Mouse (Mus musculus) spleen, adult 2 months (tissue): ENCODE results near the gene Astn2. TPM values are rescaled to one million over a fixed set of nuclear protein-coding genes. Genes with fewer than 3 reads are reported as not detected.

Experiments
- DNase-seq, 2 experiments: peaks; one replicate each; pipeline versions ENCODE4 v3.0.0 to v3.0.0-alpha.2; 2012 to 2021; ENCODE audit warnings: low spot score in 2 of 2, low read depth in 1 of 2
- H3K27ac ChIP-seq: fragments of 200-500 bp; 2 replicates; pipeline ENCODE4 v1.5.1; 2012; ENCODE audit warnings: low read length, inconsistent platforms; ENCODE audit not compliant: insufficient read depth
- H3K27me3 ChIP-seq: fragments of 200-500 bp; 2 replicates; pipeline ENCODE4 v1.6.1; 2012; ENCODE audit warnings: mild to moderate bottlenecking, moderate library complexity, low read length, inconsistent platforms; ENCODE audit not compliant: control insufficient read depth, insufficient read depth
- H3K36me3 ChIP-seq: fragments of 200-500 bp; 2 replicates; pipeline ENCODE4 v1.6.1; 2012; ENCODE audit warnings: mild to moderate bottlenecking, low read length, inconsistent platforms; ENCODE audit not compliant: control insufficient read depth, insufficient read depth
- H3K4me1 ChIP-seq: fragments of 200-500 bp; 2 replicates; pipeline ENCODE4 v1.6.1; 2011; ENCODE audit warnings: inconsistent platforms; ENCODE audit not compliant: control insufficient read depth, insufficient read depth, insufficient read length
- H3K4me3 ChIP-seq: fragments of 200-500 bp; 2 replicates; pipeline ENCODE4 v1.5.1; 2011; ENCODE audit warnings: mild to moderate bottlenecking, inconsistent platforms; ENCODE audit not compliant: insufficient read depth, insufficient read length; ENCODE audit errors: extremely low read depth
- CTCF ChIP-seq: fragments of 200-500 bp; IDR thresholded peaks from 2 replicates; pipeline ENCODE4 v1.5.1; 2011; ENCODE audit warnings: mild to moderate bottlenecking, inconsistent platforms; ENCODE audit not compliant: insufficient read depth, insufficient read length, insufficient replicate concordance; ENCODE audit errors: extremely low read depth
- POLR2A ChIP-seq: fragments of 200-500 bp; IDR thresholded peaks from 2 replicates; pipeline ENCODE4 v1.6.1; 2011; ENCODE audit warnings: low read depth, low read length, inconsistent platforms
- WGBS: fragments of 180-500 bp; shearing (Covaris S2); methylation state at CpG from one replicate; pipeline ENCODE4 v1.1.7; 2018; 5-methylcytosine and 5-hydroxymethylcytosine counted together
- polyA plus RNA-seq: library from polyadenylated mRNA; depleted of rRNA; stranded (reverse); fragments of >200 nt; gene quantifications from 2 replicates; pipeline ENCODE4 v1.2.3, GENCODE M21; 2012

Astn2 gene
- polyA plus RNA-seq, 1 experiment: 3.9 TPM

GRCm38 (mm10) chr4:66378586-66378985, 25.8 kb downstream of the Astn2 start:
- no peak overlapping the region for H3K4me3 ChIP-seq
- H3K27ac ChIP-seq: no peak overlapping the region
- H3K4me1 ChIP-seq: no peaks in the 10 kb centered on the region
- WGBS: 28% methylated on average over 2 of the region's 2 CpGs
- no peaks in the 10 kb centered on the region for H3K27me3 ChIP-seq
- no peaks in the 10 kb centered on the region for H3K36me3 ChIP-seq
- TF ChIP-seq POLR2A (no peak), CTCF (no peak)
- DNase-seq: no peak

GRCm38 (mm10) chr4:66370557-66371071, 33.8 kb downstream of the Astn2 start:
- 66% methylated on average over 3 of the region's 3 CpGs for WGBS
- Histone ChIP-seq H3K27ac (no peak overlapping the region), H3K36me3 (no peaks in the 10 kb centered on the region), H3K27me3 (no peaks in the 10 kb centered on the region), H3K4me3 (no peak overlapping the region), H3K4me1 (no peaks in the 10 kb centered on the region)
- TF ChIP-seq CTCF (no peak), POLR2A (no peak)
- no peak for DNase-seq

- TF ChIP-seq CTCF (no peak), POLR2A (no peak)
- H3K27ac ChIP-seq: no peak overlapping the region
- no peak for DNase-seq
- H3K36me3 ChIP-seq: no peaks in the 10 kb centered on the region
- H3K4me3 ChIP-seq: no peak overlapping the region
- H3K27me3 ChIP-seq: no peaks in the 10 kb centered on the region
- no peaks in the 10 kb centered on the region for H3K4me1 ChIP-seq
- WGBS: 35% methylated on average over 1 of the region's 1 CpGs
Measured at GRCm38 (mm10) chr4:66365500-66365899, 38.9 kb downstream of the Astn2 start.

GRCm38 (mm10) chr4:66344632-66345031, 59.8 kb downstream of the Astn2 start:
- no peak overlapping the region for H3K4me3 ChIP-seq
- no peaks in the 10 kb centered on the region for H3K27me3 ChIP-seq
- no peak overlapping the region for H3K27ac ChIP-seq
- WGBS: 65% methylated on average over 2 of the region's 2 CpGs
- DNase-seq: no peak
- no peaks in the 10 kb centered on the region for H3K4me1 ChIP-seq
- TF ChIP-seq POLR2A: no peak
- no peak for TF ChIP-seq CTCF
- H3K36me3 ChIP-seq: no peaks in the 10 kb centered on the region

- Histone ChIP-seq H3K27me3 (no peaks in the 10 kb centered on the region), H3K4me3 (no peak overlapping the region), H3K27ac (no peak overlapping the region), H3K4me1 (no peaks in the 10 kb centered on the region), H3K36me3 (no peaks in the 10 kb centered on the region)
- TF ChIP-seq CTCF: no peak
- no peak for TF ChIP-seq POLR2A
- 65% methylated on average over 3 of the region's 3 CpGs for WGBS
- DNase-seq: no peak
Measured at GRCm38 (mm10) chr4:66337443-66337842, 67.0 kb downstream of the Astn2 start.

- H3K4me1 ChIP-seq: no peaks in the 10 kb centered on the region
- 40% methylated on average over 4 of the region's 4 CpGs for WGBS
- DNase-seq: no peak
- TF ChIP-seq POLR2A (no peak), CTCF (no peak)
- no peaks in the 10 kb centered on the region for H3K27me3 ChIP-seq
- H3K27ac ChIP-seq: no peak overlapping the region
- H3K36me3 ChIP-seq: no peaks in the 10 kb centered on the region
- no peak overlapping the region for H3K4me3 ChIP-seq
Measured at GRCm38 (mm10) chr4:66330600-66331285, 73.7 kb downstream of the Astn2 start.

GRCm38 (mm10) chr4:66321051-66321450, 83.4 kb downstream of the Astn2 start:
- Histone ChIP-seq H3K4me1 (no peaks in the 10 kb centered on the region), H3K36me3 (no peaks in the 10 kb centered on the region), H3K27me3 (no peaks in the 10 kb centered on the region), H3K27ac (no peak overlapping the region), H3K4me3 (no peak overlapping the region)
- TF ChIP-seq POLR2A (no peak), CTCF (no peak)
- DNase-seq: no peak
- 84% methylated on average over 2 of the region's 2 CpGs for WGBS
